Mouse (Mus musculus): ENCODE data around the gene Sln. TPM values are rescaled to one million over a fixed set of nuclear protein-coding genes. Genes with fewer than 3 reads are reported as not detected.

Gene Sln
- polyA plus RNA-seq, 1 experiment from 2014 or later, result not detected

- no peak for TF ChIP-seq CTCF (IDR thresholded peaks at IDR 0.05; ENCODE audit: low read depth)
- Histone ChIP-seq H3K27ac (no peak overlapping the region), H3K27me3 (ENCODE audit: insufficient read depth, low read length) (no peaks in the 10 kb centered on the region), H3K4me1 (replicated peaks; ENCODE audit: insufficient read depth, low read length) (no peaks in the 10 kb centered on the region), H3K4me2 (ENCODE audit: low read length) (no peak overlapping the region), H3K9ac (ENCODE audit: low read depth, low read length) (no peak overlapping the region), H3K9me3 (replicated peaks; ENCODE audit: low read length) (no peaks in the 10 kb centered on the region), H3K4me3 (replicated peaks; ENCODE audit: low read depth, low read length) (no peak overlapping the region), H3K36me3 (ENCODE audit: insufficient read depth, low read length) (no peaks in the 10 kb centered on the region)
- DNase-seq (ENCODE audit: low spot score) (peak; percentile 29), ATAC-seq (replicated peaks; ENCODE audit: low FRiP score, low read depth) (no peak)
- WGBS, result 20% methylated on average over 7 of the region's 7 CpGs
Measured at GRCm38 (mm10) chr9:53895827-53896226, 45.9 kb downstream of the Sln start.

- no peaks in the 10 kb centered on the region for H3K27me3 ChIP-seq (ENCODE audit: insufficient read depth, low read length)
- DNase-seq (ENCODE audit: low spot score), result no peak
Measured at GRCm38 (mm10) chr9:53899836-53900235, 49.9 kb downstream of the Sln start.

GRCm38 (mm10) chr9:53903215-53903842 is 53.4 kb downstream of the Sln start:
- Histone ChIP-seq H3K4me2 (ENCODE audit: low read length) (no peak overlapping the region), H3K4me3 (replicated peaks; ENCODE audit: low read depth, low read length) (no peak overlapping the region), H3K27me3 (ENCODE audit: insufficient read depth, low read length) (no peaks in the 10 kb centered on the region), H3K9ac (ENCODE audit: low read depth, low read length) (no peak overlapping the region), H3K27ac (no peak overlapping the region), H3K4me1 (replicated peaks; ENCODE audit: insufficient read depth, low read length) (no peaks in the 10 kb centered on the region), H3K9me3 (replicated peaks; ENCODE audit: low read length) (no peaks in the 10 kb centered on the region), H3K36me3 (ENCODE audit: insufficient read depth, low read length) (no peaks in the 10 kb centered on the region)
- ATAC-seq (replicated peaks; ENCODE audit: low FRiP score, low read depth) (no peak), DNase-seq (ENCODE audit: low spot score) (no peak)
- TF ChIP-seq CTCF (IDR thresholded peaks at IDR 0.05; ENCODE audit: low read depth), result no peak
- 89% methylated on average over 7 of the region's 7 CpGs for WGBS

More at GRCm38 (mm10) chr9:53899836-53900235, 49.9 kb downstream of the Sln start:
- Histone ChIP-seq H3K9me3 (replicated peaks; ENCODE audit: low read length) (no peaks in the 10 kb centered on the region), H3K4me2 (ENCODE audit: low read length) (no peak overlapping the region), H3K4me1 (replicated peaks; ENCODE audit: insufficient read depth, low read length) (no peaks in the 10 kb centered on the region), H3K36me3 (ENCODE audit: insufficient read depth, low read length) (no peaks in the 10 kb centered on the region), H3K27ac (no peak overlapping the region), H3K9ac (ENCODE audit: low read depth, low read length) (no peak overlapping the region), H3K4me3 (replicated peaks; ENCODE audit: low read depth, low read length) (no peak overlapping the region)
- WGBS, result 82% methylated on average over 6 of the region's 6 CpGs
- TF ChIP-seq CTCF (IDR thresholded peaks at IDR 0.05; ENCODE audit: low read depth), result no peak
- no peak for ATAC-seq (replicated peaks; ENCODE audit: low FRiP score, low read depth)

Other genes starting within 250 kb of the Sln start
- gene Acat1, start 239.8 kb upstream of the Sln start, polyA plus RNA-seq (2015; fragmentation: Nextera tagmentation; extraction: Ambion mirVana), result 178 and 185 TPM in 2 replicates
- gene Cul5, start 180.2 kb upstream of the Sln start, polyA plus RNA-seq (2015; fragmentation: Nextera tagmentation; extraction: Ambion mirVana), result 32.2 and 32.8 TPM in 2 replicates
- 0.10 and 0.20 TPM in 2 replicates for gene Rab39, start 143.9 kb upstream of the Sln start, polyA plus RNA-seq (2015; fragmentation: Nextera tagmentation; extraction: Ambion mirVana)
- 27.6 and 29.0 TPM in 2 replicates for gene Slc35f2, start 78.6 kb upstream of the Sln start, polyA plus RNA-seq (2015; fragmentation: Nextera tagmentation; extraction: Ambion mirVana)
- gene Elmod1, start 125.1 kb downstream of the Sln start, polyA plus RNA-seq (2015; fragmentation: Nextera tagmentation; extraction: Ambion mirVana), result 0.33 and 0.48 TPM in 2 replicates
- gene Tnfaip8l3, start 218.2 kb downstream of the Sln start, polyA plus RNA-seq (2015; fragmentation: Nextera tagmentation; extraction: Ambion mirVana), result 0.30 and 0.33 TPM in 2 replicates

Measured in kidney, postnatal 0 days (tissue).